Mouse (Mus musculus): ENCODE data around the gene Olfr1420.

DNA sequence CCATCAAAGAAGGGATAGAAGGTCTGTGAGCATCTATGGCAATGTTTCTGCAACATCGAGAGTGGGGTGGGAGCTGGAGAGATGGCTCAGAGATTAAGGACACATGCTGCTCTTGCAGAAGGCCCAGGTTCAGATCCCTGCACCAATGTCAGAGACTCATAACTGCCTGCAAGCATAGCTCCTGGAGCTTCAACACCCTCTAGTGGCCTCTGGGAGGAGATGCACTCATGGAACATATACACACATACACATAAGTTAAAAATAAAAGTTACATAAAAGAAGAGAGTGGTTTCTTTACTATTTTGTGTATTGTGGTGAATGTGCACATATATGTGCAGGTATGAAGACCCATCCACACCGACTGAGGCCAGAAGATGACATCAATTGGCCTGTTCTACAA lies 18.5 kb upstream of the Olfr1420 start:
- TF ChIP-seq MAFK (IDR thresholded peaks at IDR 0.05; ENCODE audit: insufficient read depth, low read depth, low read length), result no peak
- no peak for TF ChIP-seq CHD2 (IDR thresholded peaks at IDR 0.05; ENCODE audit: low read depth, low read length)
- TF ChIP-seq ZC3H11A (IDR thresholded peaks at IDR 0.05; ENCODE audit: borderline replicate concordance, low read depth, low read length), result 0 out of 2 replicates have a peak, but pooled peaks have one; percentile 36
